Mouse (Mus musculus): ENCODE results near the gene Slc22a4. TPM values are rescaled to one million over a fixed set of nuclear protein-coding genes. Genes with fewer than 3 reads are reported as not detected.

Gene Slc22a4
- polyA plus RNA-seq, 2 experiments = 24.4 to 34.0 TPM

DNA sequence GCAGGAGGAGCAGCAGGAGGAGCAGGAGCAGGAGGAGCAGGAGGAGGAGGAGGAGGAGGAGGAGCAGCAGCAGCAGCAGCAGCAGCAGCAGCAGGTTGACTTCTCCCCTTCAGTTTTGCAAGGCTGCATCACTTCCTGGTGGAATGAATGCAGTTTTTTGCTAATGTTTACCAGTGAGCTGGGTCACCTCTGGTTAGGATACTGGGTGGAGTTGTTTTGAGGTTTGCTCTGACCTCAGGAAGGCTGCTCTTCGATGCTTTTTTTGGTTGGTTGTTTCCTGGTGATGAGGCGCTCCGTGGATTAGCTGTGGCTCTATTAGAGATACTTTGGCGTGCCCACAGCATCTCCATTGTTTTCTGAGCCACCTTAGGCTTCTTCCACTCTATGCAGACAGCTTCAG lies 10.3 kb downstream of the Slc22a4 start:
- Histone ChIP-seq H3K27ac (no peak overlapping the region), H3K4me3 (ENCODE audit: insufficient read depth in 1 of 2, low read depth in 2 of 2, low read length in 2 of 2) (no peak overlapping the region), H3K9ac (replicated peaks) (no peak overlapping the region), H3K27me3 (ENCODE audit: control insufficient read depth, insufficient read depth, low read length) (no peaks in the 10 kb centered on the region), H3K4me1 (replicated peaks; ENCODE audit: control insufficient read depth in 2 of 2, insufficient read depth in 2 of 2, low read length in 1 of 2) (peaks cover 4 to 12% of the 10 kb centered on the region in 2 experiments; a peak in 3 of 4 replicates), H3K9me3 (ENCODE audit: control insufficient read depth, low read length) (no peaks in the 10 kb centered on the region), H3K36me3 (replicated peaks; ENCODE audit: control insufficient read depth, insufficient read depth, low read depth) (peaks cover 56% of the 10 kb centered on the region), H3K4me2 (ENCODE audit: low read depth) (no peak overlapping the region)
- no peak for DNase-seq (ENCODE audit: low read depth in 3 of 3, low spot score in 3 of 3)
- WGBS (ENCODE audit: insufficient replicate concordance) = 54% methylated on average over 4 of the region's 4 CpGs
- TF ChIP-seq CTCF (IDR thresholded peaks at IDR 0.05; ENCODE audit: low read depth) (no peak), EP300 (IDR thresholded peaks at IDR 0.05; ENCODE audit: low read depth) (no peak)
- ATAC-seq (ENCODE audit: insufficient read depth) = no peak

DNA sequence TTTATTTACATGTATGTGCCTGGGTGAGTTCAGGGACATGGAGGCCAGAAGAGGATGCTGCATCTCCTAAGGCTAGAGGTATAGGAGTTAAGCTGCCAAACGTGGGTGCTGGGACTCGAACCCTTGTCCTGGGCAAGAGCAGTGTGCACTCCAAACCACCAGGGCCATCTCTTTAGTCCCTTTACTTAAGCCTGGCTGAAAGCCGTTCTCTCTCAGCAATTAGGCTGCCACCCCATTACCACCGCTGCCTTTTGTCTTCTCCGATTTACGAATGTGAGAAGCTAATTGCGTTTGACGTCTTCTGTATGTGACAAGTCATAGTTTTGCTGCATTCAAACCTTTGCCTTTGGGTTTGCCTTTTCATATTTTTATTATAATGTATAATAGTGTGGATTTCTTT lies 11.8 kb downstream of the Slc22a4 start:
- Histone ChIP-seq H3K4me3 (ENCODE audit: insufficient read depth in 1 of 2, low read depth in 2 of 2, low read length in 2 of 2) (no peak overlapping the region), H3K27ac (no peak overlapping the region), H3K4me2 (ENCODE audit: low read depth) (no peak overlapping the region), H3K27me3 (ENCODE audit: control insufficient read depth, insufficient read depth, low read length) (no peaks in the 10 kb centered on the region), H3K9ac (replicated peaks) (no peak overlapping the region), H3K36me3 (replicated peaks; ENCODE audit: control insufficient read depth, insufficient read depth, low read depth) (peaks cover 58% of the 10 kb centered on the region), H3K4me1 (replicated peaks; ENCODE audit: control insufficient read depth in 2 of 2, insufficient read depth in 2 of 2, low read length in 1 of 2) (peaks cover 3 to 4% of the 10 kb centered on the region in 2 experiments; a peak in 2 of 4 replicates), H3K9me3 (ENCODE audit: control insufficient read depth, low read length) (no peaks in the 10 kb centered on the region)
- TF ChIP-seq CTCF (IDR thresholded peaks at IDR 0.05; ENCODE audit: low read depth) (no peak), EP300 (IDR thresholded peaks at IDR 0.05; ENCODE audit: low read depth) (no peak)
- DNase-seq (ENCODE audit: low read depth in 3 of 3, low spot score in 3 of 3) (no peak), ATAC-seq (ENCODE audit: insufficient read depth) (no peak)
- WGBS (ENCODE audit: insufficient replicate concordance) = 88% methylated on average over 8 of the region's 8 CpGs

DNA sequence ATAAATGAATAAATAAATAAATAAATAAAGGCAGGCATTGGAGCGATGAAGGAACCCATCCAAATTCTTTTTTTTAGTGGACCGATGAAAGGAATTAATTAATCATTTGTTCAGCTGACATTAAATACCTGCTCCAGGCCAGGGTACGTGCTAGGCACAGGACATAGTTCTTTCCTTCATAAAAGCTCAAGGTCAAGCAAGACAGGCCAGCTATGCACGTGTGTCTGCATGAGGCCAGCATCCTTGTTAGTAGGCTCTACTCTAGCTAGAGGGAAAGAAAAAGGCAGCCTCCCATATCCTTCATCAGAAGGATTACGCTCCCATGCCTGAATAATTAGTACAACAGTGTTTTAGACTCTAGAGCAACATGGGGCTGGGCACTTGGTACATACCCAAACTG lies 14.9 kb downstream of the Slc22a4 start:
- Histone ChIP-seq H3K9ac (replicated peaks) (no peak overlapping the region), H3K4me3 (ENCODE audit: insufficient read depth in 1 of 2, low read depth in 2 of 2, low read length in 2 of 2) (no peak overlapping the region), H3K27me3 (ENCODE audit: control insufficient read depth, insufficient read depth, low read length) (no peaks in the 10 kb centered on the region), H3K9me3 (ENCODE audit: control insufficient read depth, low read length) (no peaks in the 10 kb centered on the region), H3K36me3 (replicated peaks; ENCODE audit: control insufficient read depth, insufficient read depth, low read depth) (peaks cover 60% of the 10 kb centered on the region), H3K27ac (no peak overlapping the region), H3K4me1 (replicated peaks; ENCODE audit: control insufficient read depth in 2 of 2, insufficient read depth in 2 of 2, low read length in 1 of 2) (peaks cover under 1 to 4% of the 10 kb centered on the region in 2 experiments; a peak in 3 of 4 replicates), H3K4me2 (ENCODE audit: low read depth) (no peak overlapping the region)
- 92% methylated on average over 5 of the region's 5 CpGs for WGBS (ENCODE audit: insufficient replicate concordance)
- no peak for ATAC-seq (ENCODE audit: insufficient read depth)
- TF ChIP-seq CTCF (IDR thresholded peaks at IDR 0.05; ENCODE audit: low read depth) (no peak), EP300 (IDR thresholded peaks at IDR 0.05; ENCODE audit: low read depth) (no peak)
- no peak for DNase-seq (ENCODE audit: low read depth in 3 of 3, low spot score in 3 of 3)

DNA sequence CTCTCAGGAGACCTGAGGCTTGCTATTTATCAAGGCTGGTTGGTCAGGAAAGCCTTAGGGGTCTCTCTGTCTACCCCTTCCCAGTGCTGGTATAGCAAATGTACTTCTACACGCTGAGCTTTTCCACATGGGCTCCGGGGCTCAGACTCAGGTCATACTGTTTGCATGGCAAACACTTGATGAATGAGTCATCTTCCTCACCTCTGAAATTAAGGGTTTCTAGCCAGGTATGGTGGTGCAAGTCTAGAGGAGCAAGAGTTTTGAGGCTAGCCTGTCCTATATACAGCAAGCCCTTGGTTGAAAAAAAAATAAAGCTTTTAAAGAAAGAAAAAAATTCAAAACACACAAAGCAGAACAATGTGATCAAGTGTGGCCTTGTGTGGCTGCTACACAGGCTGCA lies 16.6 kb downstream of the Slc22a4 start:
- H3K4me2 ChIP-seq (ENCODE audit: low read depth) = no peak overlapping the region
- TF ChIP-seq EP300 (IDR thresholded peaks at IDR 0.05; ENCODE audit: low read depth) = no peak
- no peak for TF ChIP-seq CTCF (IDR thresholded peaks at IDR 0.05; ENCODE audit: low read depth)
- no peak overlapping the region for H3K4me3 ChIP-seq (ENCODE audit: insufficient read depth in 1 of 2, low read depth in 2 of 2, low read length in 2 of 2)
- peaks cover 16 to 18% of the 10 kb centered on the region in 2 experiments for H3K4me1 ChIP-seq (replicated peaks; ENCODE audit: control insufficient read depth in 2 of 2, insufficient read depth in 2 of 2, low read length in 1 of 2)
- no peak for ATAC-seq (ENCODE audit: insufficient read depth)
- H3K27me3 ChIP-seq (ENCODE audit: control insufficient read depth, insufficient read depth, low read length) = no peaks in the 10 kb centered on the region
- WGBS (ENCODE audit: insufficient replicate concordance) = 91% methylated on average over 2 of the region's 2 CpGs
- H3K9me3 ChIP-seq (ENCODE audit: control insufficient read depth, low read length) = no peaks in the 10 kb centered on the region
- H3K36me3 ChIP-seq (replicated peaks; ENCODE audit: control insufficient read depth, insufficient read depth, low read depth) = peaks cover 55% of the 10 kb centered on the region
- no peak for DNase-seq (ENCODE audit: low read depth in 3 of 3, low spot score in 3 of 3)
- H3K9ac ChIP-seq (replicated peaks) = no peak overlapping the region
- H3K27ac ChIP-seq = no peak overlapping the region

DNA sequence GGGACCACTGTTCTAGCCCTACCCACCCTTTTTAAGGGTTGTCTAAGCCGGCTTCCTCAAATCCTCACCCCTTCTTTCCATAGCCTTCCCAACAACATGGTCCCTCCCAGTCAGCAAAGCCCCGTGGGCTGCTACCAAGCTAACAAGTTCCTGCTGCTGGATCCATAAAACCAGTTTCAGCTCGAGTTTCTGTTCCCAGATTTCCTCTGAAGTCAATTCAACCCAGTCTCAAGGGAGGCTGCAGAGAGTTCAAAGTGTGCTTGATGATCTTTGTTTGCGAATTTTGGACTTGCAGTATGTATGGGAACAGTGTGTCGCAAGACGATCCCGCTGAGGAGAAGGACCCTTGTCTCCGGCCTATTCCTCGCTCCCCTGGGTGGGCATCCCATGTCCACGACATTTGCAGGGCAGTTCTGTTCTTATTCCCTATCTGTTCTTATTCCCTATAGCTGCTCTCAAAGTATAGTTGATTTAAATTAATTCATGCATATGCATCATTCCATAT lies 19.4 kb downstream of the Slc22a4 start:
- DNase-seq (ENCODE audit: low read depth in 3 of 3, low spot score in 3 of 3) (no peak), ATAC-seq (ENCODE audit: insufficient read depth) (no peak)
- Histone ChIP-seq H3K27me3 (ENCODE audit: control insufficient read depth, insufficient read depth, low read length) (no peaks in the 10 kb centered on the region), H3K9ac (replicated peaks) (no peak overlapping the region), H3K36me3 (replicated peaks; ENCODE audit: control insufficient read depth, insufficient read depth, low read depth) (peaks cover 57% of the 10 kb centered on the region), H3K27ac (no peak overlapping the region), H3K4me3 (ENCODE audit: insufficient read depth in 1 of 2, low read depth in 2 of 2, low read length in 2 of 2) (no peak overlapping the region), H3K9me3 (ENCODE audit: control insufficient read depth, low read length) (no peaks in the 10 kb centered on the region), H3K4me1 (replicated peaks; ENCODE audit: control insufficient read depth in 2 of 2, insufficient read depth in 2 of 2, low read length in 1 of 2) (peaks cover 41 to 44% of the 10 kb centered on the region in 2 experiments), H3K4me2 (ENCODE audit: low read depth) (no peak overlapping the region)
- TF ChIP-seq EP300 (IDR thresholded peaks at IDR 0.05; ENCODE audit: low read depth) = no peak
- no peak for TF ChIP-seq CTCF (IDR thresholded peaks at IDR 0.05; ENCODE audit: low read depth)
- 81% methylated on average over 10 of the region's 10 CpGs for WGBS (ENCODE audit: insufficient replicate concordance)
